Mouse (Mus musculus) 3134 (cell line): ENCODE data around the gene Scfd1.

Experiments used
- DNase-seq: peaks from one replicate; pipeline ENCODE4 v3.0.0-alpha.2; 2011; ENCODE audit warnings: low spot score; ENCODE audit not compliant: insufficient read length; ENCODE audit errors: extremely low read depth

Gene Scfd1

GRCm38 (mm10) chr12:51494641-51495040 lies 117.3 kb downstream of the Scfd1 start:
- DNase-seq, result no peak
